Mouse (Mus musculus): Measurements from ENCODE around the gene Plekhd1. TPM values are rescaled to one million over a fixed set of nuclear protein-coding genes. Genes with fewer than 3 reads are reported as not detected.

Plekhd1 gene
- polyA plus RNA-seq (2011; ENCODE audit: insufficient read length, low read depth, missing spikeins), result not detected in 2 replicates

GRCm38 (mm10) chr12:80692269-80692972 lies at the start of gene Plekhd1:
Gene Plekhd1, plus strand, starts transcription at chr12:80692591.
- TF ChIP-seq POLR2A (IDR thresholded peaks at IDR 0.05; ENCODE audit: low read depth, low read length), result no peak
- no peak for TF ChIP-seq CTCF (IDR thresholded peaks at IDR 0.05; ENCODE audit: borderline replicate concordance, insufficient read depth, low read length)
- no peak within 1 kb of the TSS for H3K4me3 ChIP-seq (ENCODE audit: insufficient read depth, low read length)

DNA sequence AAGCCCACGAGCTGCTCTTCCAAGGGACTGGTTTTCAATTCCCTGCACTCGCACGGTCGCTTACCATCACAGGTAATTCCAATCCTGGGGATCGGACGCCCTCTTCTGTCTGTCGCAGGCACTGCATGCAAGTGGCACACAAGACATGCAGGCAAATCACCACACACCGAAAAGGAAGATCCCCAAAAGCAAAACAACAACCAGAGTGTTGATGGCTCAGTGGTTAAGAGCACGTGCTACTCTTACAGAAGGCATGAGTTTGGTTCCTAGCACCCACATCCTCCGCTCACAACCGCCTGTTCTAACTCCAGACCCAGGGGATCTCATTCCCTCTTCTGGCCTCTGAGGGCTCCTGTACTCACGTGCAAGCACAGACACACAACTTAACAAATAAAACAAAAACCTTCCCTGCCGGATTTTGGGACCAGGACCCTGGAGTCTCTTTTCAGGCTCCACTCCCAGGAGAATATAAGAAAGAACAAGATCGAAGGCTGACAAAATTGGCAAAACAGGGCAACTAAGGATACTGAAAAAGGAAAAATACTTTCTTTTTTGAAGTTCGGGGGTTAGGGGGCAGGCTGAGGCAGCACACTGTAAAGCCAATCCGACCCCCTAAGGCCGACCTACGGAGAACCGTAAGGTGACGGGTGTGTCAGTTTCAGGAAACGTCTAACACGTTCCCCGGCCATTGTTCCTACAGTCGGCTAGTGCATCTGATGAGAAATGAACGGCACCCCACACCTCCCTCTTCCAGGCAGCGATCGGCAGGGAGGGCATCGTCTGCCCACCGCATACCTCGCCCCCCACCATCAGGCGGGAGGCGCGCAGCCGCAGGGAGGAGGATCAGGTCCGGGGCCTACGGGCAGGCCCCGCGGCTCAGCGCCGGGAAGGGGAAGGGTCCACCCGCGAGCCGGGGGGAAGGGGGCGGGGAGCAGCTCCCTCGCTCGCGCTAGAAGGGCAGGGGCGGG lies 49.4 kb upstream of the Plekhd1 start:
- peak; percentile 88; the same call in 1 of the 2 replicates for TF ChIP-seq CTCF (IDR thresholded peaks at IDR 0.05; ENCODE audit: borderline replicate concordance, insufficient read depth, low read length)
- TF ChIP-seq POLR2A (IDR thresholded peaks at IDR 0.05; ENCODE audit: low read depth, low read length), result no peak
- H3K27ac ChIP-seq (ENCODE audit: insufficient read depth, low read length), result no peak overlapping the region
- peaks cover 2% of the 10 kb centered on the region for H3K4me1 ChIP-seq (ENCODE audit: control insufficient read depth, insufficient read depth, low read length)
- H3K4me3 ChIP-seq (ENCODE audit: insufficient read depth, low read length), result peak overlapping the region; percentile 79

More at GRCm38 (mm10) chr12:80692269-80692972, at the start of gene Plekhd1:
- Histone ChIP-seq H3K4me1 (ENCODE audit: control insufficient read depth, insufficient read depth, low read length) (no peaks in the 10 kb centered on the region), H3K27ac (ENCODE audit: insufficient read depth, low read length) (no peak within 1 kb of the TSS)

DNA sequence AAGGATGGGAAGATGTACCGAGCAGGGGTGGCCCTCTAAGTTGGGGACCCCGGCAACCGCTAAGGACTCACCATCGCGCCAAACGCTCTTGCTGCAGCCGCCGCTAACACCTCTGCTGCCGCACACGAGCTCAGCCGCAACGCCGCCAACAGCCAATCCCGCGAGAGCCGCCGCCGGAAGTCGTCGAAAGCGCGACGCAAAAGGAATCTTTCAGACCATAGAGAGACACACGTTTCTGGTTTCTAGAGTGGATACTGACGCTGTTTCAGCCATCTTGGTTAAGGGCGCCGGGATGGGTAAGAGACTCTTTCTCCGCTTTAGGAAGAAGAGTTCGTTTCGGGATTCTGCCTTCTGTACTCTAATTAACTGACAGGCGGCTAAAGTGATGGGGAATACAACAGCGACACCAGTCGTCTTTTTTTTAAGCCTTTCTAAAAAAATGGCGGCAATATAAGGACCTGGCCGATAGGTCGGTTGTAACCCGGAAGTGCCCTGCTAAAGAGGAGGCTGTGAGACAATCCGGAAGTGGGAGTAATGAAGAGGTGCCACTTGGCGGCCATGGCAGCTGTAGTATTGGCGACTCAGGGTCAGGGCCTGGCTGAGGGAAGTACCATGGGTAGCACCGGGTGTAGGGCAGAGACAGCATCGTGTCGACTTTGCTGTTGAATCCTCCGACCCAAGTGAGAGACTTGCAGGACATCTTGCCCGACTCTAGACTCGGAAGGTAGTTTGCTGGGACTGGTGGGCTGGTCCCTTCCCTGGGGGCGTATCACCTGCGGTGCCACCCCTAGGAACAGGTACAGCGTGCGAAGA lies 48.5 kb upstream of the Plekhd1 start, which contains the start of the genes Slc39a9 and Erh:
Gene Slc39a9 (plus strand): TSS at position 191 of the 813 bp plus-strand sequence.
Gene Erh (minus strand): TSS at position 649 of the 813 bp plus-strand sequence.
- Histone ChIP-seq H3K4me3 (ENCODE audit: insufficient read depth, low read length) (peak within 1 kb of the TSS; percentile 79), H3K27ac (ENCODE audit: insufficient read depth, low read length) (peak within 1 kb of the TSS; percentile 84), H3K4me1 (ENCODE audit: control insufficient read depth, insufficient read depth, low read length) (peaks cover 2% of the 10 kb centered on the region)
- TF ChIP-seq POLR2A (IDR thresholded peaks at IDR 0.05; ENCODE audit: low read depth, low read length) (peak; percentile 85), CTCF (IDR thresholded peaks at IDR 0.05; ENCODE audit: borderline replicate concordance, insufficient read depth, low read length) (no peak)

DNA sequence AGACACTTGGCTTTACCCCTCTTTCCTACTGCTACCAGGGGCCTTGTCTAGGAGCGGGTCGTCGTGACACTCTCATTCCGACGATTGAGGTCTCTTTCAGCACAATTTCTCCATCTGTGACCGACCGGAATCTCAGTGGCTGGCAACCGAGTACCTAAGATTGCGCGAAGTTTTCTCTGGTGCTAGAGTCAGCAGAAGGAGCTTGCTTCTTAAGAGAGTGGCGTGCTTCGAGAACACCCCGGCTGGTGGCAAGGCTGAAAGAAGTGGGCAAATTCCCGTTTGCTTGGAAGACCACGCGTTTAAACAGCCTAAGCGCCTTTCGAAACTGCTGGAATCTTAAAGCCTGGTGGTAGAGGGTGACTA lies 47.9 kb upstream of the Plekhd1 start:
- TF ChIP-seq POLR2A (IDR thresholded peaks at IDR 0.05; ENCODE audit: low read depth, low read length), result no peak
- no peak for TF ChIP-seq CTCF (IDR thresholded peaks at IDR 0.05; ENCODE audit: borderline replicate concordance, insufficient read depth, low read length)
- H3K27ac ChIP-seq (ENCODE audit: insufficient read depth, low read length), result no peak overlapping the region
- H3K4me3 ChIP-seq (ENCODE audit: insufficient read depth, low read length), result peak overlapping the region; percentile 79
- H3K4me1 ChIP-seq (ENCODE audit: control insufficient read depth, insufficient read depth, low read length), result peaks cover 2% of the 10 kb centered on the region

DNA sequence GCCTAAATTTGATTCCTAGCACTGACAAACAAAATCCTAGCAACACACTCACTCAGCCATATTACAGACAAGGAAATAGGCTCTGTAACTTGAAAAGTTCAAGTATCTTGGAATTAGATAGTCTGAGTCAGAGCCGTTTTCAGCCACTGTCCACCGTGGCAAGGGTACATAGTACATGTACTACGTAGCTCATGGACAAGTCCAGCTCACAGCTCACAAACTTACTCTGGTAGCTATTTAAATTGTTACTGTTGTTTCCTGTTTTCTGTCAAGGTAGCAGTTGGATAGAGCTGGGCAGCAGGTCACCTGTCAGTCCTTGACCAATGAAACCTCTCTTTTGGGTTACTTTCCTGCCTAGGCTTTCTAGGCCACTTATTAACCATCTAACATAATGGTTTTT lies 46.0 kb upstream of the Plekhd1 start:
- Histone ChIP-seq H3K4me1 (ENCODE audit: control insufficient read depth, insufficient read depth, low read length) (peaks cover 2% of the 10 kb centered on the region), H3K4me3 (ENCODE audit: insufficient read depth, low read length) (no peak overlapping the region), H3K27ac (ENCODE audit: insufficient read depth, low read length) (no peak overlapping the region)
- TF ChIP-seq CTCF (IDR thresholded peaks at IDR 0.05; ENCODE audit: borderline replicate concordance, insufficient read depth, low read length) (no peak), POLR2A (IDR thresholded peaks at IDR 0.05; ENCODE audit: low read depth, low read length) (no peak)

DNA sequence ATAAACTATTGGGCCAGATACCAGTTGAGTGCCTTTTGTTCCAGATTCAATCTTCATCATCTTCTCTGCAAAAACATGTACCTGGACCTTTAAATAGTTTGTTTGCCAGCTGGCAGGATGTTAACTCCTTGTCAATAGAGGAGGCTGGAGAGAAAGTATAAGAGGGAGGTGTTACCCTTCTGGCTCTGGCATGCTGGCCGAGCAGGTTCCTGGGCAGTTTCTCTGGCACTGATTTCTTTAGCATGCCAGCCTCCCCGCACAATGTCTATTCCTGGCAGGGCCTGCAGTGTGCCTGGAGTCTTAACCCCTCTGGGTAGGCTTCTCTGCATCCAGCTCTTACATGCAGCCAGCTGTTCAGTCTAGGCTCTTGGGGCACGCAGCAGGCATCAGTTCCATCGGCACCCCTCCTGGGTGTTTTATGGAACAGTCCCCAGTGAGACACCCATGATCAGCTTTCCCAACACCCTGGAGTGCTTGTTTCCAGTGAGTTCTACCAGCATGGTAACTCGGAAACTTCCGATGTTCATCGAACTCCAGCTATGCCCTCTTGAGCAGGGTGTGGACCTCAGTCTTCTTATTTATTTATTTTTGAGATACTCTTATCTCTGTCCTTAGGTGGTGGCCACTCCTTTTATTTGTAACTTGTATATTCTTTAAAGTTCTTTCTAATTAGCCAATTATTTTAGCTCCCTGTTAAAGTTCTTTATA lies 38.3 kb upstream of the Plekhd1 start:
- no peaks in the 10 kb centered on the region for H3K4me1 ChIP-seq (ENCODE audit: control insufficient read depth, insufficient read depth, low read length)
- TF ChIP-seq CTCF (IDR thresholded peaks at IDR 0.05; ENCODE audit: borderline replicate concordance, insufficient read depth, low read length) (no peak), POLR2A (IDR thresholded peaks at IDR 0.05; ENCODE audit: low read depth, low read length) (no peak)
- H3K4me3 ChIP-seq (ENCODE audit: insufficient read depth, low read length), result no peak overlapping the region
- no peak overlapping the region for H3K27ac ChIP-seq (ENCODE audit: insufficient read depth, low read length)

DNA sequence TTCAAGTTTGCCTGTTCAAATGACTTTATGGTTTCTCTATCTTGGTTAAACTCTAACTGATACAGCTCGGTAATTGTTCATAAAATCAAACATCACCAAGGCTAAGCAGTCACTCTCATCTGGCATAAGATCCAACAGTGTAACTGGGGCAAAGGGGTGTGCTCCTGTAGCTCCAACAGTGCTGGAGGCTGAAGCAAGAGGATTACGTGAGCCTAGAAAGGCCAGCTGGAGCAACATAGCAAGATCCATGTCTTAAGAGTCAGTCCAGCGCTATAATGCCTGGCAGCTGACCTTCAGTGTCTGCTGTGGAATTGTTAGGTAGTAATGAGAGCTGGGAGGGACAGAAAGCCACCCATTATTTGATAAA lies 37.7 kb upstream of the Plekhd1 start:
- no peaks in the 10 kb centered on the region for H3K4me1 ChIP-seq (ENCODE audit: control insufficient read depth, insufficient read depth, low read length)
- no peak for TF ChIP-seq POLR2A (IDR thresholded peaks at IDR 0.05; ENCODE audit: low read depth, low read length)
- no peak for TF ChIP-seq CTCF (IDR thresholded peaks at IDR 0.05; ENCODE audit: borderline replicate concordance, insufficient read depth, low read length)
- no peak overlapping the region for H3K27ac ChIP-seq (ENCODE audit: insufficient read depth, low read length)
- no peak overlapping the region for H3K4me3 ChIP-seq (ENCODE audit: insufficient read depth, low read length)

DNA sequence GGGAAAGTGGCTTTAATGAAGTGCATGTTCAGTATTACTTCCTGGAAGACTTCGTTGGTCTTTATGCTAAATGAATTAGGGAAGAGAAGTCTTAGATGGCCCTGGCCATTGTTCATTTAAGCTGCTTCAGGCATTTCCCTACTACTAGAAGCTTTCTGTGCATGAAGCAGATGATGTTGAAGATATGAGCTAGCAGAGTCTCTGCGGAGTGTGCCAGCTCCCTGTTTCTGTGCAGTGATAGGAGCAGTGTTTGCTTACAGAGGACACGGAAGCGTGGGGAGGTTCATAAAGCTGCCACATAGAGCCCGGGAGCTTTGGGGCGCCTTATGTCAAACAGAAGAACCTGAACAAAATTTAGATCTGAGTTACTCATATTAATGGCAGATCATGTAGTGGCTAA lies 33.7 kb upstream of the Plekhd1 start:
- H3K4me3 ChIP-seq (ENCODE audit: insufficient read depth, low read length), result no peak overlapping the region
- TF ChIP-seq POLR2A (IDR thresholded peaks at IDR 0.05; ENCODE audit: low read depth, low read length) (no peak), CTCF (IDR thresholded peaks at IDR 0.05; ENCODE audit: borderline replicate concordance, insufficient read depth, low read length) (no peak)
- H3K27ac ChIP-seq (ENCODE audit: insufficient read depth, low read length), result no peak overlapping the region
- H3K4me1 ChIP-seq (ENCODE audit: control insufficient read depth, insufficient read depth, low read length), result no peaks in the 10 kb centered on the region
